Mouse (Mus musculus) adrenal gland, adult 8-10 months (tissue): Measurements from ENCODE around the gene 1700010B08Rik. TPM values are rescaled to one million over a fixed set of nuclear protein-coding genes. Genes with fewer than 3 reads are reported as not detected.

Experiments
- DNase-seq: peaks from one replicate; pipeline ENCODE4 v3.0.0; 2022
- total RNA-seq, 4 experiments: library from RNA; stranded (reverse); gene quantifications; 2 replicates each; pipeline ENCODE4 v1.2.4; 2022

The 1700010B08Rik gene
- total RNA-seq, 4 experiments from 2014 or later: 0.32 TPM; not detected in 3

DNA sequence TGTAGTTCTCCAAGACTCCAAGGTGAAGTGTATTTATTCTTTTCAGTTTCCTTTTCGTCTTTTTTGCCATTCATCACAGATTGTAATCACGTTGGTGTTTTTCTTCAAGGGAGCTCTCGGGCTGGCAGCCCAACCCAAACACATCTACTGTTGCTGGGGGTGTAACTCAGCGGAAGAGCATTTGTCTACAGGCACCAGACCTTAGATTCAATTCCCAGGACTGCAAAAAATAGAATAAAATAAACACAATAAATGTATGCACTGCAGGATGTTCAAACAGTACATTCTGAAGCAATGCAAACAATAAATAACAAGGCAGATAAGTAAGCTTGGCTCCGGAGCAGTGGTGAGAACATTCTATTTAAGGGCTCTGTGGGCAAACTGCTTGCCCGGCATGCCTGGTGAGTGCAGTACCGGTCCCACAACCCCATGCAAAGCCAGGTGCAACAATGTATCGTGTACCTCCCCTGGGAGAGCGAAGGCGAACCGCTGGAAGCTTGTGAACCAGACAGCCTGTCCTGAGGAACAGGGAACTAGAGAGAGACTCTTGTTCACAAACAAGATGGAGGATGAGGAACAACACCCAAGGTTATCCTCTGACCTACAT is 3.1 kb downstream of the 1700010B08Rik start:
- DNase-seq: no peak

DNA sequence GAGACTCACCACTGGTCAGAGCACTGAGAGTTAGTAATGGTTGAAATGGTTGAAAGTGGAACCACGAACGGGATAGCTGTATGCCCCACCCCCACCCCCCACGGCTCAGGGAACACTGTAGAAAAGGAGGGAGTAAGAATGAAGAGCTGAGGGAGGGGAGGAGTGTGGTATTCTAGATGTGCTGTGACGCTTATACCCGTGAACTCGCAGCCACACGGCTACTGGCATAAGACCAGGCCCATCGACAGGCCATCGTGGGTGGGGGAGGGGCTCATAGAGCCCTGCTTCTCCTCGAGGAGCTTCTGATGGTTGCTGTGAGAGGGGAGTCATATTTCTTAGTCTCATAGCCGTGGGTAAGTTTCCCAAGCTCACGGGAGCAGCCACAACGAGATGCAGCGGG is 5.2 kb downstream of the 1700010B08Rik start:
- no peak for DNase-seq

DNA sequence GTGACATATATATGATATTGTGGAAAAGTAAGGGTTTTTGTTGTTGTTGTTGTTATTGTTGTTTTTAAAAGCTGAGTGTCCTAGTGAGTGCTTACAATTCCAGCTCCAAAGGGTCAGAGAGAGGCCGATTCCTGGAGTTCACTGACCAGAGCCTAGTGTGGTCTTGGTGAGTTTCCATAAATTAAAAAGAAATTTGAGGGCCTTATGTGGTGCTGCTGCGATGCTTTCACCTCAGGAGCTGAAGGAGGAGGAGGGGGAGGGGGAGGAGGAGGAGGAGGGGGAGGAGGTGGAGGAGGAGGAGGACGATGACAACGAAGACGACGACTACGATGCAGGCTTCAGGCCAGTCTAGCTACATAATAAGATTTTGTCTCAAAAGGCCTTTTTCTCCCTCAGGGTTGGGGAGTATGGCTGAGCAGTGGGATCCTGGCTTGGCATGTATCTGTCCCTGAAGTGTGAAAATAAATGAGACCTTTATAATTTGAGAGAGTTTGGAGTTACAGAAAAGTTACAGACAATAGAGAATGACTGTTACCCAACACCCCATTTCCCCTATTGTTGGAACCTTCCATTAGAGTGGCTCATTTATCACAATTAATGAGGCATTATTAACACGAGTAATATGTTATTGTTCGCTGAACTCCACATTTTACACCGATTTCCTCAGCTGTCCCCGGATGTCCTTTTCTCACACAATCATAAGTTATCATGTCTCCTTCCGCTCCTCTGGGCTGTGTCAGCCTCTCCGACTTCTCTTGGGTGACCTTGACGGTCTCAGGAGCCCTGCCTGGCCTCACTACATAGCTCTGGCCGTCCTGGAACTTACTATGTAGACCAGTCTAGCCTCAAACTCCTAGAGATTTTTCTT is 6.0 kb downstream of the 1700010B08Rik start:
- DNase-seq: no peak

GRCm38 (mm10) chr2:173725819-173726218 is 6.6 kb downstream of the 1700010B08Rik start:
- no peak for DNase-seq

DNA sequence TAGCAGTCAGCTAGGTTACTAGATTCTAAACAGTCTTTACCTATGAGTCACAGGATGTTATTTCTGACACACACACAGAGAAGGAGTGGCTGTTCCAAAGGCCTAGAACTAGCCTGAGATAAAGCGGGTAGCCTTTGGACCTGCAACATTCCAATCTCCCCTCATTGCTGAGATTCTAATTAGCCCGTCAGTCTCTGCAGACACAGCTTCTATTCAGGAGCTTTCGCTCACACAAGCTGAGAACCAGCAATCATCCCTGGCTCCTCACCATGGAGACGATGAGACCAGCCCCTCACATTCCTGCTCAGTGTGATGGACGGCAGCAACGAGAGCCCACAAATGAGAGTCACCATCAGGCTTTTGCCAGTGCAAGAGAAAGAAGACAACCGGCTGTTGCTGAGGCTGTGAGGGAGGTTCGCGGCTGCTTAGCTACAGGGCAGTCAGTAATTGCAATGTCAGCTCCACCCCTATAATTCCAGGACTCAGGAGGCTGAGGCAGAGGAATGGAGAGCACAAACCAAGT is 11.3 kb downstream of the 1700010B08Rik start:
- DNase-seq: no peak

DNA sequence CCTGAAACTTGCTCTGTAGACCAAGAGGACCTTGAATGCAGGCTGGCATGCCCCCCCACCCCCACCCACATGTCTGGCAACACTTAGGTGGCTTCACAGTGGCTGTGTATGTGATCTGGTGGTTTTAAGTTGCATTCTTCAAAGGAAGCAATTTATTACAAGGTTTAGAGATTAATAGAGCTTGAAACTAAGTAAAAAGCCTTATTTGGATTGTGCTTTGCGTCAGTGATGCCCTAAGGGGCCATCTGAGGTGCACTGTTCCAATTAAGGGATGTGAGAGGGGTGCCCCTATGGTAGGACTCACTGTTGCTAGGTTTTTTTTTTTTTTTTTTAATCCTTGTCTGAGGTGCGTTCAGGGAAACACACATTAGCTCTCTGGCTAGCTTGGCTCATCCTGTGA is 15.2 kb downstream of the 1700010B08Rik start:
- DNase-seq: no peak

DNA sequence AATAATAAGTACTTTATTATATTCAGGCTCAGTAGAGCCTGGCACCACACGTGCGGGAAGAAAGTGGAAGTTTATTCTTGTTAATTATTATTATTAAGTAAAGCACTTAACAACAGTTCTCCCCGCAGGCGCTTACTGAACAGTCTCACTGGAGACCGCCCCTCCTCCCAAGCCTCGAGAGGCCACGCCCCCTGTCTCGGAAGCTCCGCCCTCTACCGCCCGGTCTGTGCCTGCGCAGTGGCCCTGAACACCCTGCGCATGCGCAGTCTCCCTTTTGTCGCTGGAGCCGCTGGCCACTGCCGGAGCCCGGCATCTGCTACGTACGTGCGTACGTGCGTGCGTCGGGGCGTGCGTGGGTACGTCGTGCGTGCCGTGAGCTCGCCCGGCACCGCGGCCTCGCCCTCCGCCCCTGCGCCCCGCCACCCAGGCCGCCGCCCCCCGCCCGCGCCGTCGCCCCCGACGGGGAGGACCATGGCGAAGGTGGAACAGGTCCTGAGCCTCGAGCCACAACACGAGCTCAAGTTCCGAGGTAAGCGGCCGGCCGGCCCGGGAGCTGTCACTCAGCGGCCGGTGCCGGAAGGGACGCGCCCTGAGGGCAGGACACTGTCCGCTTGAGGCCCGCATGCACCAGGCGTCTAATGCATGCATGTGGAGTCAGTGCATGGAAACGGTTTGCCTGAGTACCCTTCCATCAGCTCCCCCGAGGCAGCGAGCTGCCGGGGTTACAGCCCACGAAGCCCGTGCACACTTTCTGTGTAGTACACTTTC is 18.2 kb downstream of the 1700010B08Rik start, which contains the start of gene Vapb:
TSS of gene Vapb (plus strand) at position 290 of the 768 bp plus-strand sequence.
- peak; percentile 98 for DNase-seq

GRCm38 (mm10) chr2:173738232-173738631 is 19.0 kb downstream of the 1700010B08Rik start:
- DNase-seq: no peak

GRCm38 (mm10) chr2:173739107-173739506 is 19.9 kb downstream of the 1700010B08Rik start:
- no peak for DNase-seq

DNA sequence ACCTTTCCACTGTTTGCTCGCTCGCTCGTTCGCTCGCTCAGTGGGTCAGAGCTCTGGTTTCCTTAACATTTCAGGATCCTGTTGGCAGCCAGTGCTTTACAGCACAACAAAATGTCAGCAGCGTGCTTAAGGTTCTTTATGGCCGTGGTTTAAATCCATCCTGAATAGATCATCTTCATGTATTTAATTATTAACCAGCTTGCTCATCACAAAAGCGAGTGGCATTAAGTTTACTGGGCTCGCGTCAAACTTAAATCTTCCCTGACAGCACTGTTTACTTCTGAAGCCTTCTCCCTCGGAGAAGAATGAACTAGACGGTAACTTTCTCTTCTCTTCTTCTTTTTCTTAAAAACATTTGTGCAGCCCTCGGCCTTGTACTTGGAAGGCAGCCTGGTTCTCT is 22.9 kb downstream of the 1700010B08Rik start:
- DNase-seq: no peak

- peak; percentile 39 for DNase-seq
These were observed 23.5 kb downstream of the 1700010B08Rik start for GRCm38 (mm10) chr2:173742744-173743143.

GRCm38 (mm10) chr2:173744070-173744815 is 25.0 kb downstream of the 1700010B08Rik start:
- DNase-seq: no peak

- DNase-seq: no peak
These were observed 29.9 kb downstream of the 1700010B08Rik start for GRCm38 (mm10) chr2:173748961-173749659.

- no peak for DNase-seq
These were observed 36.4 kb downstream of the 1700010B08Rik start for GRCm38 (mm10) chr2:173755433-173756144.

DNA sequence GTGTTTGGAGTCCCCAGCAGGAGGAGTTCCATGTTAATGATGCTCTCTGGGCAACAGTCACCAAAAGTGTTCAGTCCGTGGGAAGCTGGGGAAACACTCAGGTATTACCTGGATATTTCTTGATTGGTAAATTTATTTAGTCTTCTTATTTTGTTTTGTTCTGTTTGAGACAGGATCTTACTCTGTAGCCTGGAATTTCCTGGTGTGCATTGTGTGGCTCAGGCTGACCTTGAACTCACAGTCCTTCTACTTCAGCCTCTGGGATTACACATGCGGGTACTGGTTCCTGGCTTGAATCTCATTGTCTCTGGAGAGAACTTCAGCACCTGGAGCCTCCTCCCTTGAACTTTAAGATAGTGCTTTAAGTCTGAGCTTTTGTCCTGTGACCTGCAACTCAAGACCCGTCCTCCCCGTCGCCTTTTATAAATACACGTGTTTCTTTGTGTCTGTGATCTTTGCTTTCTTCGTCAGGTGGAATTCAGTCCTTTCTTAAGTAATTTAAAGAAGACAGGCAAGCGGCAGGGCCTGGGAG is 38.5 kb downstream of the 1700010B08Rik start:
- DNase-seq: no peak

- no peak for DNase-seq
These were observed 41.4 kb downstream of the 1700010B08Rik start for GRCm38 (mm10) chr2:173760607-173761006.

GRCm38 (mm10) chr2:173764629-173765028 is 45.4 kb downstream of the 1700010B08Rik start:
- no peak for DNase-seq

- DNase-seq: no peak
These were observed 48.9 kb downstream of the 1700010B08Rik start for GRCm38 (mm10) chr2:173767959-173768595.

- DNase-seq: no peak
These were observed 50.0 kb downstream of the 1700010B08Rik start for GRCm38 (mm10) chr2:173769183-173769582.

DNA sequence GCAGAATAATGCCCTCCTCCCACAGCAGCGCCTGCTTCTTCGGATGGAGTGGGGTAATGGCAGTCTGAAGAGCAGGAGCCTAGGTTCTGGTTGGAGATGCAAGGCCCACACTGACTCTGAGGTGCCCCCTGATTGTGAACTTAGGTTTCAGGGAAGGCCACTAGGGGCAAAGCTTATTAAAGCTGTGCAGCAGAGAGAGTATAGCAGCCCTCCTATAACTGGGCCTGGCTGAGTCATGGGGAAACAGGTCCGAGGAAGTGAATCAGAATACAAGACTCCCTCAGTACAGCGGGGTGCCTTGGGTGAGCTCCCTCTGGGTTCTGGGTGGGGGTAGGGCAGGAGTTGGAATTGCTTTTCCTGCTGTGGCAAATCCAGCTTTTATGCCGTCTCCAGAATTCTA is 51.4 kb downstream of the 1700010B08Rik start:
- DNase-seq: no peak
